Mouse (Mus musculus) liver, embryonic 15.5 days (tissue): ENCODE data around the gene Ipmk. TPM values are rescaled to one million over a fixed set of nuclear protein-coding genes. Genes with fewer than 3 reads are reported as not detected.

Experiments
- ATAC-seq: fragments of 200-750 bp; cut with Nextera tagmentation; 2 replicates; pipeline ENCODE4 v1.8.0; 2017; ENCODE audit warnings: moderate number of reproducible peaks, mild to moderate bottlenecking, moderate library complexity; ENCODE audit not compliant: insufficient read depth
- H3K27ac ChIP-seq: fragments of 300-500 bp; sonication (generic); replicated peaks from 2 replicates; pipeline ENCODE4 v1.5.1; 2015; ENCODE audit warnings: mild to moderate bottlenecking, inconsistent platforms
- H3K27me3 ChIP-seq: fragments of 300-500 bp; sonication (generic); 2 replicates; pipeline ENCODE4 v1.6.1; 2015; ENCODE audit warnings: mild to moderate bottlenecking, inconsistent platforms
- H3K36me3 ChIP-seq: fragments of 300-500 bp; sonication (generic); replicated peaks from 2 replicates; pipeline ENCODE4 v1.6.1; 2015; ENCODE audit warnings: moderate library complexity, mild to moderate bottlenecking, inconsistent platforms
- H3K4me1 ChIP-seq: fragments of 300-500 bp; sonication (generic); replicated peaks from 2 replicates; pipeline ENCODE4 v1.6.1; 2015; ENCODE audit warnings: inconsistent platforms
- H3K4me2 ChIP-seq: fragments of 300-500 bp; sonication (generic); 2 replicates; pipeline ENCODE4 v1.6.1; 2015; ENCODE audit warnings: moderate library complexity, mild to moderate bottlenecking, inconsistent platforms
- H3K4me3 ChIP-seq: fragments of 300-500 bp; sonication (generic); replicated peaks from 2 replicates; pipeline ENCODE4 v1.5.1; 2015; ENCODE audit warnings: mild to moderate bottlenecking, inconsistent platforms
- H3K9ac ChIP-seq: fragments of 300-500 bp; sonication (generic); 2 replicates; pipeline ENCODE4 v1.6.1; 2015; ENCODE audit warnings: moderate library complexity, mild to moderate bottlenecking, inconsistent platforms
- H3K9me3 ChIP-seq: fragments of 300-500 bp; sonication (generic); replicated peaks from 2 replicates; pipeline ENCODE4 v1.6.1; 2016; ENCODE audit warnings: inconsistent platforms
- WGBS: fragments of 180-500 bp; shearing (Covaris S2); methylation state at CpG from one replicate; pipeline ENCODE4 v1.1.7; 2015; ENCODE audit warnings: mixed read lengths; ENCODE audit not compliant: insufficient replicate concordance; 5-methylcytosine and 5-hydroxymethylcytosine counted together
- polyA plus RNA-seq: library from polyadenylated mRNA; unstranded; fragments of >200 nt; fragmentation: Nextera tagmentation; extraction: Ambion mirVana; gene quantifications from 2 replicates; pipeline ENCODE4 v1.2.1, GENCODE M21; 2015

The Ipmk gene
- polyA plus RNA-seq, 1 experiment from 2014 or later: 8.3 TPM

- H3K27me3 ChIP-seq: no peaks in the 10 kb centered on the region
- no peak overlapping the region for H3K9ac ChIP-seq
- no peak overlapping the region for H3K4me2 ChIP-seq
- H3K9me3 ChIP-seq: no peaks in the 10 kb centered on the region
- no peak overlapping the region for H3K27ac ChIP-seq
- no peak overlapping the region for H3K4me3 ChIP-seq
- no peaks in the 10 kb centered on the region for H3K36me3 ChIP-seq
- 20% methylated on average over 8 of the region's 8 CpGs for WGBS
- no peaks in the 10 kb centered on the region for H3K4me1 ChIP-seq
- ATAC-seq: no peak
Observed at GRCm38 (mm10) chr10:71399399-71399798, 51.8 kb downstream of the Ipmk start.

- H3K36me3 ChIP-seq: no peaks in the 10 kb centered on the region
- no peak overlapping the region for H3K4me3 ChIP-seq
- no peaks in the 10 kb centered on the region for H3K9me3 ChIP-seq
- ATAC-seq: no peak
- no peaks in the 10 kb centered on the region for H3K27me3 ChIP-seq
- H3K27ac ChIP-seq: no peak overlapping the region
- no peak overlapping the region for H3K4me2 ChIP-seq
- H3K4me1 ChIP-seq: no peaks in the 10 kb centered on the region
- 54% methylated on average over 8 of the region's 8 CpGs for WGBS
- H3K9ac ChIP-seq: no peak overlapping the region
Observed at GRCm38 (mm10) chr10:71399987-71400386, 52.4 kb downstream of the Ipmk start.

GRCm38 (mm10) chr10:71400818-71401646, 53.5 kb downstream of the Ipmk start:
- 58% methylated on average over 13 of the region's 13 CpGs for WGBS
- H3K27me3 ChIP-seq: no peaks in the 10 kb centered on the region
- H3K9me3 ChIP-seq: no peaks in the 10 kb centered on the region
- no peaks in the 10 kb centered on the region for H3K36me3 ChIP-seq
- no peaks in the 10 kb centered on the region for H3K4me1 ChIP-seq
- no peak for ATAC-seq
- H3K27ac ChIP-seq: no peak overlapping the region
- no peak overlapping the region for H3K4me2 ChIP-seq
- no peak overlapping the region for H3K4me3 ChIP-seq
- H3K9ac ChIP-seq: no peak overlapping the region

- Histone ChIP-seq H3K27ac (no peak overlapping the region), H3K27me3 (no peaks in the 10 kb centered on the region), H3K4me3 (no peak overlapping the region), H3K9ac (no peak overlapping the region), H3K9me3 (no peaks in the 10 kb centered on the region), H3K36me3 (no peaks in the 10 kb centered on the region), H3K4me1 (no peaks in the 10 kb centered on the region), H3K4me2 (no peak overlapping the region)
- WGBS: 55% methylated on average over 3 of the region's 3 CpGs
- ATAC-seq: no peak
Observed at GRCm38 (mm10) chr10:71403638-71404037, 56.1 kb downstream of the Ipmk start.

- H3K36me3 ChIP-seq: no peaks in the 10 kb centered on the region
- H3K9me3 ChIP-seq: no peaks in the 10 kb centered on the region
- WGBS: 61% methylated on average over 5 of the region's 5 CpGs
- H3K27ac ChIP-seq: no peak overlapping the region
- H3K4me2 ChIP-seq: no peak overlapping the region
- H3K4me3 ChIP-seq: no peak overlapping the region
- H3K27me3 ChIP-seq: no peaks in the 10 kb centered on the region
- no peaks in the 10 kb centered on the region for H3K4me1 ChIP-seq
- no peak overlapping the region for H3K9ac ChIP-seq
- ATAC-seq: no peak
Observed at GRCm38 (mm10) chr10:71405523-71406217, 58.1 kb downstream of the Ipmk start.

- 50% methylated on average over 5 of the region's 5 CpGs for WGBS
Observed at GRCm38 (mm10) chr10:71409948-71410347, 62.4 kb downstream of the Ipmk start.

GRCm38 (mm10) chr10:71413401-71413800, 65.8 kb downstream of the Ipmk start:
- no peaks in the 10 kb centered on the region for H3K4me1 ChIP-seq
- no peak for ATAC-seq
- WGBS: 49% methylated on average over 12 of the region's 12 CpGs
- no peak overlapping the region for H3K4me3 ChIP-seq
- H3K27me3 ChIP-seq: no peaks in the 10 kb centered on the region
- H3K4me2 ChIP-seq: no peak overlapping the region
- no peaks in the 10 kb centered on the region for H3K36me3 ChIP-seq
- H3K27ac ChIP-seq: no peak overlapping the region
- H3K9ac ChIP-seq: no peak overlapping the region
- H3K9me3 ChIP-seq: no peaks in the 10 kb centered on the region

More at GRCm38 (mm10) chr10:71409948-71410347, 62.4 kb downstream of the Ipmk start:
- H3K36me3 ChIP-seq: no peaks in the 10 kb centered on the region
- no peak overlapping the region for H3K4me3 ChIP-seq
- no peaks in the 10 kb centered on the region for H3K27me3 ChIP-seq
- no peak for ATAC-seq
- no peak overlapping the region for H3K27ac ChIP-seq
- no peaks in the 10 kb centered on the region for H3K4me1 ChIP-seq
- no peaks in the 10 kb centered on the region for H3K9me3 ChIP-seq
- no peak overlapping the region for H3K9ac ChIP-seq
- no peak overlapping the region for H3K4me2 ChIP-seq

- H3K4me1 ChIP-seq: no peaks in the 10 kb centered on the region
- ATAC-seq: no peak
- H3K9me3 ChIP-seq: no peaks in the 10 kb centered on the region
- H3K9ac ChIP-seq: no peak overlapping the region
- no peaks in the 10 kb centered on the region for H3K27me3 ChIP-seq
- no peak overlapping the region for H3K4me3 ChIP-seq
- no peak overlapping the region for H3K4me2 ChIP-seq
- no peaks in the 10 kb centered on the region for H3K36me3 ChIP-seq
- no peak overlapping the region for H3K27ac ChIP-seq
- 38% methylated on average over 5 of the region's 5 CpGs for WGBS
Observed at GRCm38 (mm10) chr10:71421531-71421930, 74.0 kb downstream of the Ipmk start.

- 35% methylated on average over 14 of the region's 14 CpGs for WGBS
- Histone ChIP-seq H3K9me3 (no peaks in the 10 kb centered on the region), H3K27me3 (no peaks in the 10 kb centered on the region), H3K4me1 (no peaks in the 10 kb centered on the region), H3K4me3 (no peak overlapping the region), H3K36me3 (no peaks in the 10 kb centered on the region), H3K27ac (no peak overlapping the region), H3K4me2 (no peak overlapping the region), H3K9ac (no peak overlapping the region)
- ATAC-seq: no peak
Observed at GRCm38 (mm10) chr10:71422047-71423037, 74.8 kb downstream of the Ipmk start.

GRCm38 (mm10) chr10:71426740-71427139, 79.2 kb downstream of the Ipmk start:
- Histone ChIP-seq H3K36me3 (no peaks in the 10 kb centered on the region), H3K9ac (no peak overlapping the region), H3K4me1 (no peaks in the 10 kb centered on the region), H3K4me2 (no peak overlapping the region), H3K27me3 (no peaks in the 10 kb centered on the region), H3K9me3 (peaks cover 5% of the 10 kb centered on the region), H3K4me3 (no peak overlapping the region), H3K27ac (no peak overlapping the region)
- 57% methylated on average over 6 of the region's 6 CpGs for WGBS
- ATAC-seq: no peak

- no peak for ATAC-seq
- Histone ChIP-seq H3K27me3 (no peaks in the 10 kb centered on the region), H3K4me2 (no peak overlapping the region), H3K27ac (no peak overlapping the region), H3K9me3 (peaks cover 5% of the 10 kb centered on the region), H3K36me3 (no peaks in the 10 kb centered on the region), H3K4me3 (no peak overlapping the region), H3K9ac (no peak overlapping the region), H3K4me1 (no peaks in the 10 kb centered on the region)
- WGBS: 64% methylated on average over 10 of the region's 10 CpGs
Observed at GRCm38 (mm10) chr10:71427381-71427780, 79.8 kb downstream of the Ipmk start.
